Mouse (Mus musculus) regulatory T cell (primary cell): ENCODE data around the gene Pop4.

Source experiments
- in situ Hi-C: fragments of 300-600 bp; cut with MboI, MseI; formaldehyde crosslinking; loops from one replicate; pipeline ENCODE4 v1.15.1; 2025; ENCODE audit warnings: high pct_unique_total_duplicates

The Pop4 gene

GRCm38 (mm10) chr7:38220866-38221265 lies 50.4 kb downstream of the Pop4 start:
- in situ Hi-C loops, result no loop called here

DNA sequence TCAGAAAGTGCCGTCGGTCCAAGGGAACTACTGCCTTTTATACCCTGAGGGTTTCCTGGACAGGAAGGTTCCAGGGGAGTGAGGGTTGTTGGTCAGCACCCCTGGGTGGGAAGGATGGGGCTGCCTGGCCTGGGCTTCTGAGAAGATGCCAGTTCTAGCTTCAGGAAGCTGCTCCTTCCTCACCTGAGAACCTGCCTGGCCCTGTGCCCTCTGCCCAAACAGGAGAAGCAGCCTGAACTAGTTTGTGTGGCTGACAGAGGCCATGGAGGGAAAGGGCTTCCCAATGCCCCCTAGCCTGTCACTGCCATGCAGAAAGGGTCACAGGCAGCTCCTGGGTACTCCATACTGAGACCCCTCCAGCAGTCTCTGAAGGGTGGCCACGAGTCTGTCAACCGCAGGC lies 51.7 kb downstream of the Pop4 start:
- in situ Hi-C loops, result no loop called here

DNA sequence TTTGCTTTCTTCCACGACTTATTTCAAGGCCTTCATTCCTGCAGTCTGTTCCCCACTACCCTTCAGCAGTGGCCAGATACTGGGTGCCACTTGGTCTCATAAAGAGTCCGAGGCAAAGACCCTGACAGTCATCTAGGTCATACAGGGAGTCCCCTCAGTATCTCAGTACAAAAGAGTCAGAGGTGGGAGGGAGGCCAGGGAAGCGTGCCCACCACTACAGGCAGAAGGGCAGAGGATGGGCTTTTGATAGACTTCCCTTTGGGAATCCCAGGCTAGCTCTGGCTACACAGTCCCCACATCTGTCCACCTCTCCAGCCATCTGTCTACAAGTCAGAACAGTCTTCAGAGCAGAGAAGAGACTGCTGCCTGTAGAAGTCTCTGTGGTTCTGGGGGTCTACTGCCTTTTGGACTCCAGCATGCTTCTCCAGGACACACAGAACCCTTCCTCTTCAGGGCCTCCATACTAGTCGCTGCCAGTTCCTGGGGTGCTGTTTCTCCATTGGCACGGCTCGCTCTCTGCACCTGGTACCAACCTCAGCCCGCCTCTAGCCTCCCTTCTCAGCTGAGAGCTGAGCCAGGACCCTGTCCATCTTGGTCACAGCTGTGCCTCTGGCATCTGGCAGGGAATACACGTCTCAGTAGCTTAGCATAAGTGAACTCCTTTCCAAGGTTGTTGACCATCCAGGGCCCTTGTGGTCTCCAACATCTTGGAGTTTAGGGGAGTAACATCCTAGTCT lies 52.4 kb downstream of the Pop4 start:
- in situ Hi-C loops, result no loop called here

GRCm38 (mm10) chr7:38217417-38218171 lies 53.6 kb downstream of the Pop4 start:
- in situ Hi-C loops, result no loop called here

DNA sequence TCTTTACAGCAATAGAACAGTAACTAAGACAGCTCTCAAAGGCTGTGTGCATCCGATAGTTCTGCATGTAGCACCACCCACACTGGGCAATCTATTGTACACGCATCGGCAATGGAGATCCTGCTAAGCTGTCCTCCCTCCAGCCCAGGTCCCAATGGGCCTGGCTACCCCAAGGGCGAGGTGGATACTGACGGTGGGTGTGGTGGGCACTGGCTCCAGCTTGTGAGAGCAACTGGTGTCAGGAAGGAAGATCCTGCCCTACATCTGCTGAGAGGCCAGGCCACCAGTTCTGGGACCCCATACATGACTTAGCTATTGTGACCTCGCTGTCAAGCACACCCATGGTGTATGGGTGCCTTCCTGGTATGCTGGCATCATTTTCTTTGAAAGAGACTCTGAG lies 55.5 kb downstream of the Pop4 start:
- in situ Hi-C loops, result no loop called here

DNA sequence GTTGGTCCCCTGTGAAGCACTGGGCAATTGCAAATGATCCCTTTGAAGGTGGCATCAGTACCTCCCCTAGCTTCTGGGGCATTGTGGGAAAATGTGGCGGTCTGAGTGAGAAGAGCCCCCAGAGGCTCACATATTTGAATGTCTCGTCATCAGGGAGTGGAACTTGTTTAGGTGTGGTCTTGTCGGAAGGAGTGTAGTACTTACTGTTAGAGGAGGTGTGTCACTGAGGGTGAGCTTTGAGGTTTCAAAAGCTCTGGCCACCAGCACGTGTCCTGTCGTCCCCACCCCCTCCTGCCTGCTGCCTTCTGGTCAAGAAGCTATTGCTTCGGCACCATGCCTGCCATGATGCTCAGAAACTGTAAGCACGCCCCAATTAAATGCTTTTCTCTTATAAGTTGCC lies 55.9 kb downstream of the Pop4 start:
- in situ Hi-C loops, result no loop called here

GRCm38 (mm10) chr7:38214473-38215214 lies 56.6 kb downstream of the Pop4 start:
- in situ Hi-C loops, result no loop called here

GRCm38 (mm10) chr7:38212651-38213062 lies 58.6 kb downstream of the Pop4 start:
- in situ Hi-C loops, result no loop called here
